Mouse (Mus musculus) spleen, adult 2 months (tissue): ENCODE measurements around the gene Hspb8.

ENCODE experiments used
- CTCF ChIP-seq: fragments of 200-500 bp; IDR thresholded peaks from 2 replicates; pipeline ENCODE4 v1.5.1; 2011; ENCODE audit warnings: mild to moderate bottlenecking, inconsistent platforms; ENCODE audit not compliant: insufficient read depth, insufficient read length, insufficient replicate concordance; ENCODE audit errors: extremely low read depth
- POLR2A ChIP-seq: fragments of 200-500 bp; IDR thresholded peaks from 2 replicates; pipeline ENCODE4 v1.6.1; 2011; ENCODE audit warnings: low read depth, low read length, inconsistent platforms

- TF ChIP-seq CTCF (no peak), POLR2A (no peak)
These were observed 6.5 kb downstream of the Hspb8 start for GRCm38 (mm10) chr5:116416208-116416607.
